Mouse (Mus musculus) neural tube, embryonic 14.5 days (tissue): Measurements from ENCODE around the gene Obox6. TPM values are rescaled to one million over a fixed set of nuclear protein-coding genes. Genes with fewer than 3 reads are reported as not detected.

Source experiments
- polyA plus RNA-seq: library from polyadenylated mRNA; unstranded; fragments of >200 nt; fragmentation: Nextera tagmentation; extraction: Ambion mirVana; gene quantifications from 2 replicates; pipeline ENCODE4 v1.2.1, GENCODE M21; 2014

Obox6 gene
- polyA plus RNA-seq, 1 experiment from 2014 or later, result not detected

Other genes starting within 250 kb of the Obox6 start
- gene Obox3, start 199.8 kb downstream of the Obox6 start, polyA plus RNA-seq, result not detected in 2 replicates
- not detected in 2 replicates for gene Obox5, start 89.5 kb downstream of the Obox6 start, polyA plus RNA-seq
- gene Crx, start 40.3 kb upstream of the Obox6 start, polyA plus RNA-seq, result not detected in 2 replicates
- gene Crxos, start 42.9 kb upstream of the Obox6 start, polyA plus RNA-seq, result not detected in 2 replicates
- 1,481 and 1,546 TPM in 2 replicates for gene Selenow, start 82.7 kb upstream of the Obox6 start, polyA plus RNA-seq
- gene Nop53, start 106.4 kb upstream of the Obox6 start, polyA plus RNA-seq, result 99.9 and 122 TPM in 2 replicates
- gene Ehd2, start 127.9 kb upstream of the Obox6 start, polyA plus RNA-seq, result 3.2 and 5.5 TPM in 2 replicates
- gene Bicra, start 208.2 kb upstream of the Obox6 start, polyA plus RNA-seq, result 8.6 and 9.6 TPM in 2 replicates
- 0.07 and 0.10 TPM in 2 replicates for gene Zfp541, start 222.1 kb upstream of the Obox6 start, polyA plus RNA-seq